19 mouse cellular contexts compared by ENCODE assay signal in genomic region chr6:17903355-17903754, GRCm38 (mm10).
A peak's percentile ranks its signal among the peaks of the same experiment; 100 is the strongest.
DNase-seq lines count a peak whose midpoint lies in the region; ATAC-seq and TF ChIP-seq lines count a peak whose summit lies in the region.
"Had no signal": no experiment of that assay in that cellular context is flagged by ENCODE, and none has a peak within 500 bp of the region (broad histone marks: within the 10 kb centered on the region; RNA-seq: fewer than 3 reads in every experiment).

No protein-coding gene starts in this region.

- H3K4me3 ChIP-seq in liver, adult 2 months (ENCODE audit: insufficient read depth, low read depth, low read length): no peak overlapping the region
- no peak overlapping the region for H3K4me3 ChIP-seq in lung, adult 2 months (replicated peaks; ENCODE audit: extremely low read depth, low read depth, low read length)
- H3K4me3 ChIP-seq: embryonic facial prominence, embryonic 10.5 days; forebrain, embryonic 13.5 days; heart, adult 2 months; heart, embryonic 15.5 days; hindbrain, embryonic 15.5 days had no signal

- peak; percentile 52; the same call in 1 of the 2 replicates for ATAC-seq in cerebellum, adult (ENCODE audit: insufficient number of reproducible peaks, low FRiP score, low TSS enrichment)
- ATAC-seq in CD4-positive, CD25-positive, alpha-beta regulatory T cell, adult 4 months: no peak
- ATAC-seq: forebrain, embryonic 13.5 days; forebrain, postnatal 0 days; intestine, embryonic 16.5 days had no signal

- H3K27me3 ChIP-seq in liver, adult 2 months (ENCODE audit: control insufficient read depth, insufficient read depth, low read length): no peaks in the 10 kb centered on the region
- H3K27me3 ChIP-seq: CH12.LX; forebrain, embryonic 13.5 days; heart, embryonic 15.5 days; hindbrain, embryonic 15.5 days had no signal

- TF ChIP-seq CTCF in liver, adult 2 months (IDR thresholded peaks at IDR 0.05; ENCODE audit: low read depth, low read length): no peak
- TF ChIP-seq CTCF in lung, adult 2 months (IDR thresholded peaks at IDR 0.05; ENCODE audit: insufficient read depth, low read length): no peak

- H3K36me3 ChIP-seq in liver, adult 2 months (ENCODE audit: control insufficient read depth, insufficient read depth, low read length): no peaks in the 10 kb centered on the region
- H3K36me3 ChIP-seq: embryonic facial prominence, embryonic 10.5 days; heart, embryonic 15.5 days had no signal

- no peaks in the 10 kb centered on the region for H3K4me1 ChIP-seq in liver, adult 2 months (ENCODE audit: control insufficient read depth, insufficient read depth, low read length)
- no peaks in the 10 kb centered on the region for H3K4me1 ChIP-seq in lung, adult 2 months (ENCODE audit: control insufficient read depth, insufficient read depth, low read length)
- H3K4me1 ChIP-seq: hindbrain, embryonic 15.5 days had no signal

- no peak for TF ChIP-seq POLR2A in liver, adult 2 months (IDR thresholded peaks at IDR 0.05; ENCODE audit: extremely low read depth, insufficient read depth, low read length)
- TF ChIP-seq POLR2A in lung, adult 2 months (IDR thresholded peaks at IDR 0.05; ENCODE audit: borderline replicate concordance, extremely low read depth, low read depth, low read length): no peak

- no peak for DNase-seq in cerebellum, postnatal 4 days (ENCODE audit: low spot score in 2 of 2)
- peak; percentile 13 for DNase-seq in liver, adult 2 months (ENCODE audit: extremely low read depth, low read depth, low spot score)
- no peak for DNase-seq in liver
- peak; percentile 39 to 46 for DNase-seq in cerebellum, postnatal 14 days
- no peak for DNase-seq in lung, adult 2 months
- DNase-seq: adrenal gland, adult 8-10 months; forebrain, postnatal 0 days; gastrocnemius, postnatal 14 days; heart, adult 2 months; heart, postnatal 14 days; kidney, adult 2 months had no signal

- H3K79me2 ChIP-seq in liver, adult 2 months (ENCODE audit: control insufficient read depth, insufficient read depth, low read length): no peaks in the 10 kb centered on the region

- H3K27ac ChIP-seq in liver, adult 2 months (replicated peaks; ENCODE audit: insufficient read depth, low read depth, low read length): no peak overlapping the region
- H3K27ac ChIP-seq: embryonic facial prominence, embryonic 10.5 days; forebrain, embryonic 13.5 days; heart, adult 2 months; heart, embryonic 15.5 days; hindbrain, embryonic 15.5 days had no signal

- WGBS in liver, adult 2 months: 32% methylated on average over 3 of the region's 3 CpGs
- WGBS in lung, adult 2 months: 51% methylated on average over 3 of the region's 3 CpGs

- no peak overlapping the region for H3K9ac ChIP-seq in liver, adult 2 months (ENCODE audit: low read depth, low read length)
- H3K9ac ChIP-seq: forebrain, embryonic 13.5 days; forebrain, postnatal 0 days; heart, embryonic 15.5 days; hindbrain, embryonic 15.5 days had no signal

Comparison
In these comparisons a context has a peak if more than half of its experiments do, and no peak if none do; other contexts are left out.
1. DNase-seq: peak in liver, adult 2 months (single experiment) and cerebellum, postnatal 14 days (2 of 2); none in cerebellum, postnatal 4 days (0 of 2), liver (single experiment) and lung, adult 2 months (single experiment).